Mouse (Mus musculus) ES-Bruce4 (cell line): Measurements from ENCODE around the gene 2810006K23Rik.
"Not testable (repeated sequence)": the region's sequence is repeated elsewhere in the genome, so short reads cannot be mapped to it uniquely, and the experiment has no call there.

Experiments
- CTCF ChIP-seq: IDR thresholded peaks from one replicate; pipeline ENCODE4 v1.8.1; 2011; ENCODE audit warnings: low read depth, low read length
- EP300 ChIP-seq: IDR thresholded peaks from 2 replicates; pipeline ENCODE4 v1.6.1; 2011; ENCODE audit warnings: low read depth, low read length; ENCODE audit not compliant: insufficient read depth

DNA sequence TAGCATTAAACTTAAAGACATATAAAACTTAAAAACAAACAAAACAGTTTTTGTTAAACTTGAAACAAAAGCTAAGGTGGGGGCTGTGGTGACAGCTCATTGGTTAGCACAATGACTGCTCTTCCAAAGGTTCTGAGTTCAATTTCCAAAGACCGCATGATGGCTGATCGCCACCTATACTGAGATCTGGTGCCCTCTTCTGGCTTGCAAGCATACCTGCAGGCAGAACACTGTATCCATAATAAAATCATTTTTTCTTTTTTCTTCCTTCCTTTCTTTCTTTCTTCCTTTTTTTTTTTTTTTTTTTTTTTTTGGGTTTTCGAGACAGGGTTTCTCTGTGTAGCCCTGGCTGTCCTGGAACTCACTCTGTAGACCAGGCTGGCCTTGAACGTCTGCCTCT lies 28.6 kb upstream of the 2810006K23Rik start:
- peak; percentile 58 for TF ChIP-seq CTCF
- TF ChIP-seq EP300: not testable (repeated sequence)
